Mouse (Mus musculus) stomach, embryonic 15.5 days (tissue): ENCODE measurements around the gene Tor1aip2. TPM values are rescaled to one million over a fixed set of nuclear protein-coding genes. Genes with fewer than 3 reads are reported as not detected.

Experiments
- ATAC-seq: fragments of 200-750 bp; cut with Nextera tagmentation; 2 replicates; pipeline ENCODE4 v1.8.0; 2017; ENCODE audit warnings: low read depth, moderate number of reproducible peaks, moderate TSS enrichment; ENCODE audit not compliant: insufficient read depth, low FRiP score
- H3K27ac ChIP-seq: fragments of 300-500 bp; sonication (generic); 2 replicates; pipeline ENCODE4 v1.5.1; 2015; ENCODE audit warnings: mild to moderate bottlenecking, inconsistent platforms
- H3K27me3 ChIP-seq: fragments of 300-500 bp; sonication (generic); replicated peaks from 2 replicates; pipeline ENCODE4 v1.6.1; 2015; ENCODE audit warnings: inconsistent platforms
- H3K36me3 ChIP-seq: fragments of 300-500 bp; sonication (generic); 2 replicates; pipeline ENCODE4 v1.6.1; 2015; ENCODE audit warnings: inconsistent platforms
- H3K4me1 ChIP-seq: fragments of 300-500 bp; sonication (generic); 2 replicates; pipeline ENCODE4 v1.6.1; 2015; ENCODE audit warnings: inconsistent platforms
- H3K4me2 ChIP-seq: fragments of 300-500 bp; sonication (generic); 2 replicates; pipeline ENCODE4 v1.6.1; 2015; ENCODE audit warnings: mild to moderate bottlenecking, inconsistent platforms
- H3K4me3 ChIP-seq: fragments of 300-500 bp; sonication (generic); replicated peaks from 2 replicates; pipeline ENCODE4 v1.5.1; 2015; ENCODE audit warnings: inconsistent platforms
- H3K9ac ChIP-seq: fragments of 300-500 bp; sonication (generic); 2 replicates; pipeline ENCODE4 v1.6.1; 2015; ENCODE audit warnings: inconsistent platforms
- H3K9me3 ChIP-seq: fragments of 300-500 bp; sonication (generic); 2 replicates; pipeline ENCODE4 v1.6.1; 2016; ENCODE audit warnings: inconsistent platforms
- WGBS: fragments of 180-500 bp; shearing (Covaris S2); methylation state at CpG from one replicate; pipeline ENCODE4 v1.1.7; 2015; 5-methylcytosine and 5-hydroxymethylcytosine counted together
- polyA plus RNA-seq: library from polyadenylated mRNA; unstranded; fragments of >200 nt; fragmentation: Nextera tagmentation; extraction: Ambion mirVana; gene quantifications from 2 replicates; pipeline ENCODE4 v1.2.1, GENCODE M21; 2015

Tor1aip2 gene
- polyA plus RNA-seq, 1 experiment from 2014 or later: 108 TPM

DNA sequence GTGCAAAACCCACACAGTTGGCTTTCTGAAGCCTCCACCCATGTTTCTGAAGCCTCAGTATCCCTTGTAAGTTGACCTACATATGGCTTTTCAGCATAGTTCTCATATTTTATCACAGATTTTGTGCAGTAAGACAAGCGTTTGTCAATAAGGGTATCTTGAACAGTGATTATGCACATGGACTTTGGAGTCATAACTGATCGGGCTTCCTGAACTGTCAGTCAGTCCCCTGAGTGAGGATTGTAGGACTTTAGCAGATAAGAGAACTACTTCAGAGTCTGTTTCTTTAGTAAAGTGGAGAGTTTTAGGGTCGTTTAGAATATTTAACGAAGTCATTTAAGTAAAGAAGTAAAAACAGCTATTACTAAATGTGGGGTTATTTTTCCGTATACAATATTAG is 7.3 kb downstream of the Tor1aip2 start:
- WGBS: 71% methylated on average over 5 of the region's 5 CpGs
- peak overlapping the region; percentile 68 for H3K4me2 ChIP-seq
- no peak overlapping the region for H3K9ac ChIP-seq
- no peaks in the 10 kb centered on the region for H3K9me3 ChIP-seq
- peak overlapping the region; percentile 35; the same call in 1 of the 2 replicates for H3K27ac ChIP-seq
- H3K27me3 ChIP-seq: no peaks in the 10 kb centered on the region
- peak overlapping the region; percentile 41; the same call in 1 of the 2 replicates for H3K4me3 ChIP-seq
- ATAC-seq: no peak
- H3K4me1 ChIP-seq: peaks cover 24% of the 10 kb centered on the region
- H3K36me3 ChIP-seq: no peaks in the 10 kb centered on the region

DNA sequence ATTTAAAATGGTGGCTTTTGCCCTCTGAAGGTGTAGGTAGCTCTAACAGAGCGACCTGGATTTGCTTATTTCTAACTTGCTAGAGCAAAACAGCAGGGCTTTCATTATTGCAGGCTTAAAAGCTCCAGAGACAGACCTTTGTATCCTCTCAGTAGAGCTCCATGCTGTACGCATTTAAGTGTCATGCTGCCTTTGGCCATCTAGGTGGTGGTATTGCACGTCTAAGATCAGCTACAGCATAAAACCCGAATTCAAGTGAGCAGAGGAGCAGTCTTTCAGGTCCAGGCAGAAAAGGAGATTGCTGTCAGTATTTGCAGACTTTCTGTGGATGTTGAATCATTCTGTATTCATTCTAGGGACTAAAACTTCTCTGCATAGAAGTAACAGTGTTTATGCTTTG is 7.8 kb downstream of the Tor1aip2 start:
- H3K9ac ChIP-seq: no peak overlapping the region

DNA sequence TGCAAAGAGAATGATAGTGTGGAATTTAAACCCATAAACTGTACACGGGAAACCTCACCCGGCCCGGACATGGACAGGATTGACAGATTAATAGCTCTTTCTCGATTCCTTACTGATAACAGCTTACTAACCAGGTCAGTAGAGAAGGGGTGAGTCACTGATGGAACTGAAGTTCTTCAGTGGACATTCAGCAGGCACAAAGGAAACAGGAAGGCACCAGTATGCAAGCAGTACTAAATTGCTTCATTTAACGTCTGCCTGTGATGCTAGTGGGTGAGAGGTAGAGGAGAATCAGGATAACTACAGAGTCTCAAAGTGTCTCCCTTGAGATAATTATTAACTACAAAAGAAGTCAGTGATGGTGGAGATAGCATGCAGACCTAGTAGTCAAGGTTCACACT is 9.0 kb downstream of the Tor1aip2 start:
- 61% methylated on average over 5 of the region's 5 CpGs for WGBS
- no peaks in the 10 kb centered on the region for H3K9me3 ChIP-seq
- no peak overlapping the region for H3K27ac ChIP-seq
- no peak overlapping the region for H3K9ac ChIP-seq
- H3K4me3 ChIP-seq: no peak overlapping the region
- H3K4me1 ChIP-seq: peaks cover 24% of the 10 kb centered on the region
- no peak overlapping the region for H3K4me2 ChIP-seq
- H3K36me3 ChIP-seq: peaks cover under 1% of the 10 kb centered on the region; the same call in 1 of the 2 replicates
- no peaks in the 10 kb centered on the region for H3K27me3 ChIP-seq
- ATAC-seq: no peak

More for the DNA sequence above, 7.8 kb downstream of the Tor1aip2 start:
- Histone ChIP-seq H3K4me1 (peaks cover 24% of the 10 kb centered on the region), H3K27me3 (no peaks in the 10 kb centered on the region), H3K4me2 (peak overlapping the region; percentile 19; the same call in 1 of the 2 replicates), H3K9me3 (no peaks in the 10 kb centered on the region), H3K4me3 (no peak overlapping the region), H3K27ac (no peak overlapping the region), H3K36me3 (no peaks in the 10 kb centered on the region)
- WGBS: 20% methylated on average over 4 of the region's 4 CpGs
- ATAC-seq: no peak

- 78% methylated on average over 3 of the region's 3 CpGs for WGBS
- H3K27ac ChIP-seq: no peak overlapping the region
- ATAC-seq: no peak
Measured at GRCm38 (mm10) chr1:156046688-156047087, 11.5 kb downstream of the Tor1aip2 start.

DNA sequence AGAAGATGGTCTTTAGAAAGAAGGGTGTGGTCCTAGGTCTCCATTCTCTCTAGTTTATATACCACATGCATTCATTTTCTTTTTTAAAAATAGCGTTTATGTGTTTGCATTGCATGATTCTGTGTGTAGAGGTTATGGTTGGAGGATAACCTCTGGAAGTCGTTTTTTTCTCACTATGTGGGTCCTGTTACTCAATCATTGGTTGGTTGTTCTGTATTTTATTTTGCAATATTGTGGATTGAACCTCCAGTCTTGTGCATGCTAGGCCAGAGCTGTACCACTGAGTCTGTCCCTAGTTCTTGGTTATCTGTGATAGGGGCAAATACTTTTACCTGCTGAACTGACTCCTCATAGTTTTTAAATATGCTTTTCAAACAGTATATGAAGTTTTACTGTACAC is 23.0 kb downstream of the Tor1aip2 start:
- Histone ChIP-seq H3K4me1 (no peaks in the 10 kb centered on the region), H3K9me3 (no peaks in the 10 kb centered on the region), H3K27me3 (no peaks in the 10 kb centered on the region), H3K4me2 (no peak overlapping the region), H3K9ac (no peak overlapping the region), H3K27ac (no peak overlapping the region), H3K4me3 (no peak overlapping the region), H3K36me3 (peaks cover 13% of the 10 kb centered on the region)
- 81% methylated on average over 2 of the region's 2 CpGs for whole genome bisulfite sequencing
- no peak for ATAC-seq

More at GRCm38 (mm10) chr1:156046688-156047087, 11.5 kb downstream of the Tor1aip2 start:
- H3K4me1 ChIP-seq: peaks cover 19% of the 10 kb centered on the region
- H3K36me3 ChIP-seq: peaks cover 12% of the 10 kb centered on the region
- no peak overlapping the region for H3K9ac ChIP-seq
- H3K9me3 ChIP-seq: no peaks in the 10 kb centered on the region
- no peak overlapping the region for H3K4me3 ChIP-seq
- no peak overlapping the region for H3K4me2 ChIP-seq
- no peaks in the 10 kb centered on the region for H3K27me3 ChIP-seq

DNA sequence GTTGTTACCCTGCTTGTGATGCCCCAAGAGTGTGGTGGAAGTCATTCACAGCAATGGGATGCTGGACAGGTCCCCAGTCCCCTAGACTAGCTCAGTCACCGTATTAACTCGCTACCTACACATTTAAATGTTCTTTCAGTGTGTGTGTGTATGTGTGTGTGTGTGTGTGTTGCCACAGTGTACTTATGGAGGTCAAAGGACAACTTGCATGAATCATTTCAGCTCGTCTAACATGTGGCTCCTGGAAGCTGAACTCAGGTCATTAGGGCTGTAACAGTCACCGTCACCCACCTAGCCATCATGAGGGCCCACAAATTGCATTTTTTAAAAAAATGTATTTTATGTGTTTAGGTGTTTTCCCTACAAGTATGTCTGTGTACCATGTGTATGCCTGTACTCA is 27.0 kb downstream of the Tor1aip2 start:
- Histone ChIP-seq H3K9ac (no peak overlapping the region), H3K27me3 (no peaks in the 10 kb centered on the region), H3K27ac (no peak overlapping the region), H3K4me1 (no peaks in the 10 kb centered on the region), H3K9me3 (no peaks in the 10 kb centered on the region), H3K36me3 (peaks cover 32% of the 10 kb centered on the region), H3K4me2 (no peak overlapping the region), H3K4me3 (no peak overlapping the region)
- WGBS: 80% methylated on average over 4 of the region's 4 CpGs
- ATAC-seq: no peak

GRCm38 (mm10) chr1:156066133-156066532 is 30.9 kb downstream of the Tor1aip2 start:
- Histone ChIP-seq H3K36me3 (peaks cover 32% of the 10 kb centered on the region), H3K4me1 (no peaks in the 10 kb centered on the region), H3K27ac (no peak overlapping the region), H3K9ac (no peak overlapping the region), H3K9me3 (no peaks in the 10 kb centered on the region), H3K4me3 (no peak overlapping the region), H3K27me3 (no peaks in the 10 kb centered on the region), H3K4me2 (no peak overlapping the region)
- no peak for ATAC-seq
- WGBS: 60% methylated on average over 3 of the region's 3 CpGs

DNA sequence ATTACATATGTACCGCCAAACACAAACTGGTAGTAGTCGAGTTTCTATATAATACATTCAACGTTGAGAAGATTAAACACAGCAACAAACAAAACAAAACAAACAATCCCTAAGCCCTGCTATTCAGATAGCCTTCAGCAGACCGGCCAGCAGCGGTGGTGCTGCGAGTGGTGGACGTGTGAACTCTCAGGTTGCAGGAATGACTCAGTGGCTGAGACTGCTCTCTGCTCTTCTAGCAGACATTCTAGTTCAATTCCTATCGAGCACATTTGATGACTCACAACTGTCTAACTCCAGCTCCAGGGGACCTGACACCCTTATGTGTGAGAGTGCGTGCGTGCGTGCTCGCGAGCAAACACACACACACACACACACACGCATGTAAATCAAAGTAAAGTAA is 34.9 kb downstream of the Tor1aip2 start:
- Histone ChIP-seq H3K36me3 (peaks cover 9% of the 10 kb centered on the region), H3K27ac (no peak overlapping the region), H3K4me3 (no peak overlapping the region), H3K27me3 (no peaks in the 10 kb centered on the region), H3K4me1 (0 out of 2 replicates have a peak, but pooled peaks cover 6% of the 10 kb centered on the region), H3K9me3 (no peaks in the 10 kb centered on the region), H3K4me2 (no peak overlapping the region), H3K9ac (no peak overlapping the region)
- ATAC-seq: no peak
- WGBS: 72% methylated on average over 14 of the region's 14 CpGs

DNA sequence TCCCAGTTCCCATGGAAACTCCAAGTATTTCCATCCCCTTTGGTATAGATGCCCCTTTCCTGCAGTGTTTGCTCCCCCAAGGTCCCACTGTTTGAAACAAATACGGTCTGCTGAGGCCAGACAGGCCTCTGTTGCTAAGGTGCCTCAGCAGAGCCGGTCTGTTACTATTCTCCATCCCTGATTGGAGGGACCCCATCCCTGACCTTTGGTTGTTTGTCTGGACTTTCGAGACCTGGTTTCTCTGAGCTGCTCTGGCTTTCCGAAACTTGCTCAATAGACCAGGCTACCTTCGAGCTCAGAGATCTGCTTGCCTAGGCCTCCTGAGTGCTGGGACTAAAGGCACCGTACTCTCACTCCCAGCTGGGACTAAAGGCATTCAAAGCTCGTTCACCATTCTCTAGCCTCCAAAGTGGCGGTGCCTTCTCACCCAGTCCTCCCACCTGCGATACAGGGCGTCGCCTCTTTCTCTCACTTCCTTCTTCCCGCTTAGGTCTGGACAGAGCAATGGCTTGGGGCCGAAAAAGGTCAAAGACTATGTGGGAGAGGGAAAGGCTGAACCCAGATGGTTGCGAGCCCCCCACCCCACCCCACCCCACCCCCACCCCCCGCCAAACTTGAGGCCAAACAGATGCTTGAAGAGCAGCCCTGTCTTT is 38.1 kb downstream of the Tor1aip2 start:
- peak; percentile 29; the same call in 1 of the 2 replicates for ATAC-seq
- Histone ChIP-seq H3K9me3 (no peaks in the 10 kb centered on the region), H3K4me2 (no peak overlapping the region), H3K36me3 (no peaks in the 10 kb centered on the region), H3K9ac (no peak overlapping the region), H3K27me3 (no peaks in the 10 kb centered on the region), H3K4me3 (no peak overlapping the region), H3K4me1 (0 out of 2 replicates have a peak, but pooled peaks cover 6% of the 10 kb centered on the region), H3K27ac (no peak overlapping the region)
- WGBS: 59% methylated on average over 15 of the region's 15 CpGs

DNA sequence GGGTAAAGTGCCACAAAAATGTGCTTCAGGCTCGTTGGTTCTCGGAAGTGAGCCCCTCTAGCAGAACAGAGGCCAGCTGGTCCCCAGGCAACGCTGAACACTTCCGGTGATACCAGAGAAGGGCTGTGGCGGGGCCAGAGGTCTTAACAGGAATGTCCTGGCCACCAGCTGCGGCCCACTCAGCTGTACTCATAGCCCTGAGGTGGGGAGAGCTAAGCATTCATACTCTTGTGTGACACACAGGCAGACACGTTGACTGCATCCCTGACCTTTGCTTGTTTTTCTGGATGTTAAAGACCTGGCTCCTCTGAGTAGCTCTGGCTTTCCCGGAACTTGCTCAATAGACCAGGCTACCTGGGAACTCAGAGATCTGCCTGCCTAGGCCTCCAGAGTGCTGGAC is 39.4 kb downstream of the Tor1aip2 start:
- H3K27ac ChIP-seq: no peak overlapping the region

DNA sequence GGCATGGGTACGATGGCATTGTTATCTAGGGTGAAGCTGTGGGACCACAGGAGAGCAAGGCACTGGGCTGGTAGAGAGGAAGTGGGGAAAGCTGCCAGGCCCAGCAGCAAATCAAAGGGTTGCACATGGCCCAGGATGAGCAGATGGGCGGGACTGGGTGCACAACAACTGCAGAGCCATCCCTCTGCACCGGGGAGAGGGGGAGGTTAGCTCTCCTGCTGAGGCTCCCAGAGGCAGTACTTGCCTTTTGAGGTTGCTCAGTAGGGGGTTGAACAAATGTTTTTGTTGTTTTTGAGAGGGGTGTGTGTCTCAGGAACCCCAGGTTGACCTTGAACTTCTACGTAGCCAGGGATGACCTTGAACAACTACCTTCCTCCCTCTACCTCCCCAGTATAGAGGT is 41.3 kb downstream of the Tor1aip2 start:
- Histone ChIP-seq H3K9ac (no peak overlapping the region), H3K27ac (no peak overlapping the region), H3K27me3 (no peaks in the 10 kb centered on the region), H3K4me2 (no peak overlapping the region), H3K9me3 (no peaks in the 10 kb centered on the region), H3K36me3 (no peaks in the 10 kb centered on the region), H3K4me3 (no peak overlapping the region), H3K4me1 (0 out of 2 replicates have a peak, but pooled peaks cover 6% of the 10 kb centered on the region)
- WGBS: 51% methylated on average over 4 of the region's 4 CpGs
- no peak for ATAC-seq

More for the DNA sequence above, 39.4 kb downstream of the Tor1aip2 start:
- Histone ChIP-seq H3K9ac (no peak overlapping the region), H3K4me1 (0 out of 2 replicates have a peak, but pooled peaks cover 6% of the 10 kb centered on the region), H3K4me2 (no peak overlapping the region), H3K36me3 (no peaks in the 10 kb centered on the region), H3K27me3 (no peaks in the 10 kb centered on the region), H3K9me3 (no peaks in the 10 kb centered on the region), H3K4me3 (no peak overlapping the region)
- 30% methylated on average over 8 of the region's 8 CpGs for WGBS
- no peak for ATAC-seq

DNA sequence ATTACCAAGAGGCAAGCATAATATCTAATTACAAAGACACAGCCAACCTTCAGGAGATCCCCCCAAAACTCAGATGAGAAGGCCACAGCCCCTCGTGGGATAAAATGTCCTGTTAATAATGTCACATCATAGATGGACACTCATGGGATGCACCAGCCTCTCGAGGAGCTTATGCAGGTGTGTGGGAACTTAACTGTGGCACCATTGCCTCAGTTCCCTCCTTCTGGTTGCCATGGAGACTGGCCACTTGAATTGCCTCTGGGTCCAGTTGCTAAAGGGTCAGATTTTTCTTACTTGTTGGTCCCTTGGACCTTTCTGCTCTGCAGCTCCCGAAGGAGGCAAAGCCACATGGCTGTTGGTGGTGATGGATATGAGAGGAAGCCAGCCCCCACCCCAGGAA is 42.5 kb downstream of the Tor1aip2 start:
- Histone ChIP-seq H3K27ac (no peak overlapping the region), H3K27me3 (no peaks in the 10 kb centered on the region), H3K9me3 (no peaks in the 10 kb centered on the region), H3K4me3 (no peak overlapping the region), H3K9ac (no peak overlapping the region), H3K4me2 (no peak overlapping the region), H3K36me3 (no peaks in the 10 kb centered on the region), H3K4me1 (0 out of 2 replicates have a peak, but pooled peaks cover 6% of the 10 kb centered on the region)
- ATAC-seq: no peak
- WGBS: 65% methylated on average over 3 of the region's 3 CpGs
